Mouse (Mus musculus) megakaryocyte progenitor cell, adult 5-6 weeks (primary cell): ENCODE results near the gene Afap1l2. TPM values are rescaled to one million over a fixed set of nuclear protein-coding genes. Genes with fewer than 3 reads are reported as not detected.

ENCODE experiments used
- ATAC-seq: replicated peaks from 2 replicates; pipeline ENCODE4 v1.8.0; 2016; ENCODE audit warnings: mild to moderate bottlenecking, moderate TSS enrichment, inconsistent platforms; ENCODE audit not compliant: poor library complexity
- total RNA-seq, 2 experiments: library from RNA; stranded (forward) in 1 of 2; stranded (reverse) in 1 of 2; fragments of 157-497, 149-512 nt in 1 of 2; fragments of 200-1000 nt in 1 of 2; gene quantifications; 2 replicates each; pipeline versions ENCODE4 v1.2.3 to v1.2.4; 2015 to 2017

Gene Afap1l2
- total RNA-seq, 2 experiments from 2014 or later: not detected

DNA sequence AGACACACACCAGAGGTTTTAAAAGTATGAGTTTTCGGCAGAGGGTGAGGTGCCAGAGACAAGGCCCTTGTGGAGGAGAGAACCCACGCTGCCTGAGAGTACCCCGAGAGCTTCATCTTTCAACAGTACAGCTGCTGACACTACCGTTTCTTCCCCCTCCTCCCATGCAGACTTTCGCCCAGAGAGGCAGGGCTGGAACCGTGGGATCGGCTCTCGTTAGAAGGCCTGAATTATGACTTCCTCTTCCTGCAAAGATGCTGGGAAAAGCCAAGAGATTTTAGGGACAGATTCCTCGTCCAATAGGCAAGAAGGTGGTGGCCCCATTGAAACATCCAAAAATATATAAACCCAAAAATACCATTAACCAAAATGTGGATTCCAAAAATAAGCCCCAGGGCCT is 63.8 kb downstream of the Afap1l2 start:
- ATAC-seq: no peak

DNA sequence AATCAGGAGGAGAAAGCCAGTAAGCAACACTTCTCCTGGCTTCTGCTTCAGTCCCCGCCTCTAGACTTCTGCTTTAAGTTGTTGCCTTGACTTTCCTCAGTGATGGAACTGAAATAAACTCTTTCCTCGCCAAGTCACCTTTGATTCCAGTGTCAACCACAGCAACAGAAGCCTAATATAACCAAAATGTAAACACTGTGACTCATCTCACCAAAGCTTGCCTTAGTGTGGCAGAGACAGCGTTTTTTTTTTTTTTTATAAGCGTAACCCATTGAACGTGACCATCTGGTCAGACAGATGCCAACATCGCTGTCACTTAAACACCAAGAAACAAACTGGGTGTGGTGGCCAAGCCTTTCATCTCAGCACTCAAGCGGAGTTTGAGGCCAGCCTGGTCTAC is 65.8 kb downstream of the Afap1l2 start:
- ATAC-seq: no peak

DNA sequence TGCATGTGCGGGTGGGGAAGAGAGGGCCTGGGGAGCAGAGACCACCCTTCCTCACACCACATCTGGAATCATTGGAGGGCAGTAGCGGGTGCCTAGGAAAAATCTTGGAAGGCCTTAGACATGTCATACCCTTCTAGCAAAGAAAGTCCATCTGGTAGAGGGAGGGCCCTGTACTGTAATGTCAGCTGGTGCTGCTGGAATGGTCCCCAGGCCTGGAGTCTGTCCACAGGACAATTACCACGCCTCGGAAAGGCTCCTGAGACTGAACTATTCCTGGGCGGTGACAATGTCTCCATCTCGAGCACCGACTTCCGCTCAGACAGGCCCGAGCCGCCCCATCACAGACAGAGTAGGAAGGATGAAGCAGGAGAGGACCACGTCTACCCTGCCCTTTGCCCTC is 67.5 kb downstream of the Afap1l2 start:
- ATAC-seq: no peak

DNA sequence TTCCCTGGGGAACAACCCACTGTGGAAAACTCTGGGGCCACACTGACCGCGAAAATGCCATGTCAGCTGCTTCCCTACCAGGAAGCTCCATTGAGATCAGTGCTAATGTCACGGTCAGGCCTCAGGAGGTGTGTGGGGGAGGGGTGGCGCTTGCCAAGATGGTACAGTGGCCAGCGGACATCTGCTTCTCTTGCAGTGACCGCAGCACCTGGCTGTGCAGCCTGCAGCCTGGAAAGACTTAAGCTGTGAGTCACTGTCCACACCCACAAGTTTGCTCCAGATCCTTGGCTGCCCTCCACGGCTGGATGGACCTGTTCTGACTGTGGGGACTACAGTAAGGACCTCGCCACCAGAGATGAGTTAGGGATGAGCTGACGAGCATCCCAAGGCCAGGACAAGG is 68.2 kb downstream of the Afap1l2 start:
- ATAC-seq: no peak

DNA sequence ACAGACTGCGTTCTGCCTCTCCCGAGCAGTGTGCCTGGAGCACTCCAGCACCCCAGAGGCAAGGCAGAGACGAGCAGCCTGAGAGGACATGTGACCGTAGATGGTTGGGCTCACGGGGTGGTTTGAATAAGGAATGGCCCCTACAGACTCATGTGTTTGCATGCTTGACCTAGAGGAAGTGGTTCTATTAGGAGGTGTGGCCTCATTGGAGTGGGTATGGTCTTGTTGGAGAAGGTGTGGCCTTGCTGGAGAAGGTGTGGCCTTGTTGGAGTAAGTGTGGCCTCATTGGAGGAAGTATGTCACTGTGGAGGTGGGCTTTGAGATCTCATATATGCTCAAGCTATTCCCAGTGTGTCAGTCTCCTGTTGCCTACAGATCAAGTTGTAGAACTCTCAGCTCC is 70.1 kb downstream of the Afap1l2 start:
- ATAC-seq: no peak

DNA sequence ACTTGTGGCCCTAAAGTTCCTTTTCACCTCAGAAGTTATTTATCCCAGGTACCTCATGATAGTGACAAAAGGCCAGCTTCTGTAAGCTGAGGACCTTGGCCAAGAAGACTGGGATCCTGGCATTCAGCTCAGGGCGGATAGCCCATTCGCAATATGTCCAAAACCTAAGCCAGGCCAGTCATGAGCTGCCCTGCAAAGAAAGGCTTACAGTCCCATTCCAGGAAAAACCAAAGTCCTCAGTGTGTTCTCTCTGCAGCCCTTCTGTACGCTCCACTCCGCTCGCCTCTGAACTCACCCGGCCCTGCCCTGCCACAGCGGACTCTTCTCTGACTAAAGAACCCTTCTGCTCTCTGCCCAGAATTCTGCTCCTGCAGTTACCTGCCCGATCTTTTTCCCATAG is 71.8 kb downstream of the Afap1l2 start:
- no peak for ATAC-seq

DNA sequence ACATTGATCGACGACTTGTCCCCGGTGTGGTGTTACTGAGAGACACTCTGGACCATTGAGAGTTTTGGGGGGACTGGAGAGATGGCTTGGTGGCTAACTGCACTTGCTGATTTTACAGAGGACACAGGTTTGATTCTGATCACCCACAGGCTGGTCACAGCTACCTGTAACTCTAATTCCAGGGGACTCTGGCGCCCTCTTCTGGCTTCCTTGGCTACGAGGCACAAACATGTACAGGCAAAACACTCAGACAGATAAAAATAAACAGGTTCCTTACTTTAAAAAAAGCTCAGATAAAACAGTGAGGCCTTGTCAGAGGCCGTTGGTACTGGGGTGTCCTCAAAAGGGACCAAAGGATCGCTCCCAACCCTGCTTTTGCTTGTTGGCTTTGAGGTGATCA is 72.3 kb downstream of the Afap1l2 start:
- ATAC-seq: no peak

DNA sequence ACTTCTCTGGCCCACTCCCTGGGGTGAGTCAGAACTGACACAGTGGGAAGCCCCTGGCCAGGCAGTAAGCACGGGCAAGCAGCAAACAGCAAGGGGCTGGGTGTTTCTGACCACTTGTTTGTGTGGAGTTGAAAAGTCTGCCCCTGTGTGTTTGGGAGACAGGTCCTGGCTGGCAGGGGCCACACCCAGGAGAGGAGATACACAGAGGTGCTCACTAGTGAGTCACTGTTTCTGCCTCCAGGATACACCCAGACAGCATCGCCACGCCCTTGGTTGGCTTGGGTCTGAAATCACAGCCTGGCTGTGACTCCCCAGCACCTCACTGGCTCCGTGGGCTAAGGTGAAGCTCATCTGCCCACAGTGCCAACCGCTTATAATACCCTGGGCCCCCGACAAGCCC is 72.9 kb downstream of the Afap1l2 start:
- ATAC-seq: no peak

DNA sequence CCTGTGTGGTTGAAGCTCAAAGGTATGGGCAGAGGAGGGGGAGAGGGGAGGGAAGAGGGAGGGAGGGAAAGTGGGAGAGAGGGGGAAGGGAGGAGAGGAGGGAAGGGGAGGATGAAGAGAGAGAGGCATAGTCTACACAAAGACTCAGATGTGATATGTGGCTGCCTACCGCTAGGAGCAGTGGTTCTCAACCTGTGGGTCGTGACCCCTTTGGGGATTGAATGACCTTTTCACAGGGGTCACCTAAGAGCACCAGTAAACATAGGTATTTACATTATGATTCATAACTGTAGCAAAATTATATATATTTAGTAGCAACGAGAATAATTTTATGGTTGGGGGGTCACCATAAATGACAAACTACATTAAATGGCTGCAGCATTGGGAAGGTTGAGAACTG is 74.2 kb downstream of the Afap1l2 start:
- ATAC-seq: no peak

DNA sequence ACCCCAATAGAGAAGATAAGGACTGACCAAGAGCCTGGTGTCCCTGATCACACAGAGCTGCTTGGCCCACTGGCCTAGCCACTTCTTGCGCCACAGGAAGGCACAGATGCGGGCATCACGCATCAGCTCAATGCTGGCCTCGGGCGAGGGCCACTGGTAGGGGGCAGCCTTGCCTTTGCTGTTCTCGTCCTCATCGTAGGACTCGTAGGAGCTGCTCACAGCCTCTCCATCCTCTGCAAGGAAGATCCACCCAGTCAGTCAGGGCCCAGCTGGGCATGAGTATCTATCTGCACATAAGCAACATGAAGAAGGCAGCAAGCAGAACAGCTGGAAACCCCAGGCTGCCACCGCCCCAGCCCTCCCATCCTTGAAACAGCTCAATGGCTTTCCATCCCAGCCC is 78.0 kb downstream of the Afap1l2 start:
- ATAC-seq: no peak

DNA sequence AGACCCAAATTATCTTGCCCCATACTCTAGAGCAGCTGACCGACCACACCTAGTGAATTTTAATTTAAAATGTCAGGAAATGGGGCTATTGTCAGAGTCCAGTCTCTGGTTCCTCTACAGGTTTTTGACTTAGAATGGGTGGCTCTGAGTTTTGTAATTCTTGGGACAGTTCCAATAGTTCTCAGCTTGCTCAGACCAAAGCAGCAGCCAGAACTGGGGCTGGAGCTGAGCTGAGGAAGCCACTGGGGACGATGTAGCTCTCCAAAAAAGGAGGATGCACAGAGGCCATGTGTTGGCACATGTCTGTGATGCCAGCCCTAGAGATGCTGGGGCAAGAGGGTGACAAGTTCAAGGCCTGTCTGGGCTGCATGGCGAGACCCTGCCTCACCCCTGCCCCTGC is 78.6 kb downstream of the Afap1l2 start:
- no peak for ATAC-seq

DNA sequence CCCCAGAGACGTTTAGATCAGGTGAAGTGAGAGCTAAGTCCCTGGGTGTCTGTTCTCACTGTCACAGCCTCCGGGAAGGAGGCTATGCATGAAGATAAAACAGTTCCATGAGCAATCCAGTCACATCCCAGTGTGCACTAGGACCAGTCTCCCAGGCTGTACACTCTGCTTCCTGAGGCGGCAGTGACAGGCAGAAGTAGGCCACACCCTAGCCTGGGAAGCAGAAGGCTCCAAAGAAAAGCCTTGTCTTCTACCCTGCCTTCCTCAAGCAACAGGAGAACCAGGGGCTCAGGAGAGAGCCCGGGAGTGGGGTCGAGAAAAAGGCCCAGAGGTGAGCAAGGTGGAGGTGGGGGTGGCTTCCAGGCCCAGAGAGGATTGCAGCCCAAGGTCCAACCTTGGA is 86.3 kb downstream of the Afap1l2 start:
- ATAC-seq: no peak

DNA sequence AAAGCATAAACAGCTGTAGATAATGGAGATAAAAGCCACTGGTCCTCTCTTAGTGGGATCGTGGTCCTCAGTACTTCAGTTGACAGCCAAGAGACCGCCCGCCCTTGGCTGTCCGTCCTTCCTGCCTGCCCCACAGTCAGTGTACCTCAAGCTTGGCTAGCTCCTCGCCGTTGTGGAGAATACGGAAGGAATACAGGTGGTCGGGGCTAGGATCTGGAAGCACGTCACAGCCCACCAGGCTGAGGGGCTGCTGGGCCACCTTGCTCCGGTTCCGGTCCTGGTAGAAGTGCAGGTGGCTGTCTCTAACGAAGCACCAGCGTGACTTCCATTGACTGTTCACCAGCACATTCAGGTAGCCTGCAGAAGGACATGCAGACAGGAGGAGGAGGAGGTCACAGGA is 87.8 kb downstream of the Afap1l2 start:
- no peak for ATAC-seq

DNA sequence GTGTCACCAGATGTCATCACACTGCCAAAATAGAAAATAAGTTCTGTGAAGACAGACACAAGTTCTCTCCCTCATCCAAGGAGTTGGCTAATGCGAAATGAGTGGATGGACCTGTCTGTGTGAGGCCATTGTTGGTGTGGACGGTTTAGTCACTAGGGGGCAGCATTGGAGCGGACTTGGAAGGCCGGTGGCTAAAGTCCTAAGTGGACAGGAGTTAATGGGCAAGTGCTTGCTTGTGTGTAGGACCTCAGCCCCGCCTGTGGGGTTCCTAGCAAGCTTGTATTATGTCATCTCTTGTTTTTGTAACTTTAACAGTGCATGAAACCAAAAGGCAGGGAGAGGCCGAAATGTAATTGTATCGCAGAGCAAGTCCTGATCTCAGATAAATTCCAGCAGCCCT is 88.4 kb downstream of the Afap1l2 start:
- peak; percentile 81 for ATAC-seq

DNA sequence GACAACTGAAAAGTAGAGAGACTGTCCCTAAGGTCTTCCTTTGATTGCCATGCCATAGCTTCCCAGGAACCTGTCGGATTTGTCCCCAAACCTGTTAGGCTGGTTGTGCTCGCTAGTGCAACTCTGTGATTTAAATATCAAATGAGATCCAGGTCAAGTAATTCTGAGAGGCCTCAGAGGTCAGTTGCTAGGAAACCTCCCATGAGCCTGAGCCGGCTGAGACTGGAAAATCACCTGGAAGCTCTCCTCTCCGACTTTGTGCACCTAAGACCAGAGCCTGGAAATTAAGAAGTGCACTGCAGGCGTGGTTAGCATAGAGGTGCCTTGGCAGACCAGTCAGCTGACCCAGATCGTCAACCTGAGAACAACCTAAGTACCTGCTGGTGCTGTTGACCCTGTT is 92.9 kb downstream of the Afap1l2 start:
- ATAC-seq: no peak

DNA sequence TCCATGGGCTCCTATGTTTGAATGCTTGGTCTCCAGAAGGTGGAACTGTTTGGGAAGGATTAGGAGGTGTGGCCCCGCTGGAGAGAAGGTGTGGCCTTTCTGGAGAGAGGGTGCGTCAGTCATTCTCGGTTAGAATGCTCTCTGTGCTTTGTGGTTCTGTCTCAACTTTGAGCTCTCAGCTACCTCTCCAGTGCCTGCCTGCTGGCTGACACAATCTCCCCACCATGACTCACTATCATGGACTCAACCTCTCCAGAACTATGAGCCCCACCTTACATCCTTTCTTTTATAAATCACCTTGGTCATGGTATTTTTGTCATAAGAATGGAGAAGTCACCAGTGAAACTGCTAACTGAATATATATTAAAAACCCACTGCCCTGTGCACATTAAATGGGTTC is 93.4 kb downstream of the Afap1l2 start:
- no peak for ATAC-seq

DNA sequence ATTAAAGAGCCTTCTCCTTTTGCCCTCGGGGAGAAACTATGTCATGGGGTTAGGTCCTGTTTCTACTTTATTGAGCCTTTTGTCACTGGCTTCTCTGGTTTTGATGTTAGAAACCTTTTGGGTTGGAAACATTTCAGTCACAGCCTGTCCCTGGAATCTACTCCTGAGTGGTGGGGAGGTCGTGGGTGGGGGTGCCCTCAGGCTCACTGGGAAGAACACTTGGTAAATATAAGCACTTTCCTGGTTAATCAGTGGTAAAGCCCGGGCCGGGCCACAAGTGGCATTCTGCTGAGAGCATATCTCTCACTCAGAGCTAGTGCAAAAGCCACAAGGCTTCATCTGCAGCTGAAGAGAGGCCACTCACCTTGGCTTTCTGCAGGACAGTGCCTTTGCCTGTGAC is 94.3 kb downstream of the Afap1l2 start:
- no peak for ATAC-seq

DNA sequence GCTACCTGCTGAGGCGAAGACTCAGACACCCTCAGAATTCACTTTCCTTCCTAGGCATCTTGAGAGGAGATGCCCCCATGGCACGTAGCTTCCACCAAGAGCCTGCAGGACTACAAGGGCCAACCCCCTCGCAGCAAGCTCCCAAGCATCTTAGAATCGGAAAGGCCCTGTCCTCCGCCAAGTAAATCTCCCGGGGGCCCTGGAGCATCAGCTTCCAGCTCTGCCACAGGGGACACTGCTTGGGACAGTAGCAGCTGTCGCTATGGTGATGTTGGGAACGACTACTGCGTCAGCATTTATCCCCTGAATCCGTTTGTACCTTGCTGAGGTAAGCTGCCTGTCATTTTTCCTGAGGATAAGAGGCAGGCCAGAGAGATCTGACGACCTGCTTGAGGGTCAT is 97.5 kb downstream of the Afap1l2 start:
- ATAC-seq: no peak

DNA sequence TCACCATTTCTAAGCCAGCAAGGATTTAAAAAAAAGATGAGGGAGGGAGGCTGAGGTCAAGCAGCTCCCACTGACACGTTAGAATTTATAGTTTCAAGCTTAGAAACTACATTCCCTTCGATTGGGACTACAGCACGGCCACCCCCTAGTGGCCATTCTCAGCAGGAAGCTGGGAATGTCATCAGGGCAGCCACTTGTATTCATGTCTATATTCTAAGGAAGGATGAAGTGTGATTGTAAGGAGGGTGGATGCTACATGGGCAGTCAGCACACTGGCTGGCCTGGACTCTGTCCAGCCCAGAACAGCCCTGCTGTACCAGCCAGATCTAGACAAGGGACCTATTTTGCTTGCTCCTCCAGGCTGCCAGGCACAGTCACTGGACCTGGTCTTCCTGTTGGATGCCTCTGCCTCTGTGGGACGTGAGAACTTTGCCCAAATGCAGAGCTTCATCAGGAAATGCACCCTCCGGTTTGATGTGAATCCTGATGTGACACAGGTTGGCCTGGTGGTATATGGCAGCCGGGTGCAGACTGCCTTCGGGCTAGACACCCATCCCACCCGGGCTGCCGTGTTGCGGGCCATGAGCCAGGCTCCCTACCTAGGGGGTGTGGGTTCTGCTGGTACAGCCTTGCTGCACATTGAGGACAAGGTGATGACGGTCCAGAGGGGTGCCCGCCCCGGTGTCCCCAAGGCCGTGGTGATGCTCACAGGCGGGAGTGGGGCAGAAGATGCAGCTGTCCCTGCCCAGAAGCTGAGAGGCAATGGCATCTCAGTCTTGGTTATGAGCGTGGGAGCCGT is 99.4 kb downstream of the Afap1l2 start:
- ATAC-seq: peak; percentile 63; the same call in 1 of the 2 replicates

DNA sequence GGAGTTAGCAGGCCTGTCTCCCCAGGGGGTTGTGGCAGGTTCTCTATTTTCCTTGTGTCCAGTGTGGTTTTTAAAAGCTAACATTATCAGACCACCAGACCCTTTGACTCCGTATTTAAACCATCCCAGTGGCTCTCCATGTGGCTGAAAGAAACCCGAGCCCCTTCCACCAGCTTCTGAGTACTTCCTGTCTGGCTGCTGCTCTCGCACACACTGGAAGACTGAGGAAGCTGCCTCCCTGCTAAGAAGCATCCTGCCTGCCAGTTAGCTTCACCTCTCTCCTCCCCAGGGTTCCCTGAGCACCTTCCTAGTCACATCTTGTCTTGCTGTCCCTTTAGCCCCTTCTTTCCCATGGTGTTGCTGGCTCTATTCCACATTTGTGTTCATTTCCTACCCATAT is 100.2 kb downstream of the Afap1l2 start:
- ATAC-seq: no peak

DNA sequence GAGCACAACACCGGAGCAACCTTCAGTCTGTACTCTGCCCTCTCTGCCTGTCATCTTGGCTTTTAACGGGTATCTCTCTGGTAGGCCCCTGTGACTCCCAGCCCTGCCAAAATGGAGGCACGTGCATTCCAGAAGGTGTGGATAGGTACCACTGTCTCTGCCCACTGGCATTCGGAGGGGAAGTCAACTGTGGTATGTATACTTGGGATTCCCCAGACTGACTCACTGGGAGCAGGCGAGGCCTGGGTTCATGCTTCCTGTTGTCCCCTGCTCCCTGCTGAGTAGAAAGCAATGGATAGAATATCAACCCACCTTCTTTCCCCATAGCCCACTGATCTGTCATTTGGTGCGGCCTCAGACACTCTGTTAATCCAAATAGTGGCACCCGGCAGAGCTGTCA is 102.6 kb downstream of the Afap1l2 start:
- no peak for ATAC-seq

DNA sequence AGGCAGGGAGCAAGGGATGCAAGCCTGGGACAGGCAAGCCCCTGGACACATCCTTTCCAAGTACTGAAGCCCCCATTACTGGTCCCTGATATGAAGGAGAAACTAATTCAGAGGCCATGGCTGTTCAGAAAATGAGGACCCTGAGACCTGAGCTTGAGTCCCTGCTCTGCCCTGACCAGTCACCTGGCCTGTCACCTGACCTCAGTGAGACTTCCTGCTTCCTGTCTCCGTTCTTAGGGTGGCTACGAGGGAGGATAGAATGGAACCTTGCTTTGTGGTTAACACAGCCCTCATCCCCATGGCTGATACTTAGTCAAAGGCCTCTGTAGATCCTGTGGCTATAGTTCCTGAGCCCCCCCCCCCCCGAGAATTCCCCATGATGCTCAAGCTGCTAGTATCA is 103.9 kb downstream of the Afap1l2 start:
- ATAC-seq: no peak

DNA sequence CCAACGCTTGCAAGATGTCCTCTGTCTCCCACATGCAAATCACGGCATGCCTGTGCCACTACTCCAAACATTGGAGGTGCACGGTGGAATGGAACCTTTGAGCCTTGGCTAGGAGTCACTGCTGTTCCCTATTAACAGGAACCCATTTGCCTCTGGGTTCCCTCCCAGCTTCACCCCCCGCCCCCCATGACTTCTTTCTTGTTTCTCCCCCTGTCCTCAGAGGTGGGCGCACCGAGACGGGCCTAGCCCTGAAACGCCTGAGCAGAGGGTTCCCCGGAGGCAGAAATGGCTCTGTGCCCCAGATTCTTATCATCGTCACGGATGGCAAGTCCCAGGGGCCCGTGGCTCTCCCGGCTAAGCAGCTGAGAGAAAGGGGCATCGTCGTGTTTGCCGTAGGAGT is 110.4 kb downstream of the Afap1l2 start:
- ATAC-seq: no peak
